Mouse (Mus musculus): Measurements from ENCODE around the gene Olfr616.
"Not testable (repeated sequence)": the region's sequence is repeated elsewhere in the genome, so short reads cannot be mapped to it uniquely, and the experiment has no call there.

Olfr616 gene

GRCm38 (mm10) chr7:103569043-103569442 is at the start of gene Olfr616:
Gene Olfr616, minus strand, starts transcription at chr7:103569143.
- DNase-seq (ENCODE audit: low spot score in 2 of 2): no peak

GRCm38 (mm10) chr7:103612434-103612833 is 43.5 kb upstream of the Olfr616 start, which contains the start of gene Olfr620:
Gene Olfr620, minus strand, starts transcription at chr7:103612534.
- DNase-seq (ENCODE audit: low spot score in 2 of 2): no peak

GRCm38 (mm10) chr7:103607425-103607824 is 38.5 kb upstream of the Olfr616 start:
- no peak for DNase-seq (ENCODE audit: low spot score in 2 of 2)

GRCm38 (mm10) chr7:103600275-103600674 is 31.3 kb upstream of the Olfr616 start, which contains the start of gene Olfr619:
Gene Olfr619, plus strand, starts transcription at chr7:103600575.
- DNase-seq (ENCODE audit: low spot score in 2 of 2): no peak

GRCm38 (mm10) chr7:103589803-103590202 is 20.9 kb upstream of the Olfr616 start, which contains the start of gene Olfr618:
Gene Olfr618, plus strand, starts transcription at chr7:103590103.
- no peak for DNase-seq (ENCODE audit: low spot score in 2 of 2)

GRCm38 (mm10) chr7:103572761-103573160 is 3.8 kb upstream of the Olfr616 start, which contains the start of gene Olfr617:
Gene Olfr617, plus strand, starts transcription at chr7:103573061.
- DNase-seq (ENCODE audit: low spot score in 2 of 2): no peak

GRCm38 (mm10) chr7:103555779-103556178 is 13.2 kb downstream of the Olfr616 start, which contains the start of gene Olfr615:
Gene Olfr615, plus strand, starts transcription at chr7:103556079.
- no peak for DNase-seq (ENCODE audit: low spot score in 2 of 2)

- DNase-seq (ENCODE audit: low spot score in 2 of 2): no peak
Observed at GRCm38 (mm10) chr7:103547774-103548173, 21.2 kb downstream of the Olfr616 start, which contains the start of gene Olfr613. Gene Olfr613, plus strand, starts transcription at chr7:103548074.

GRCm38 (mm10) chr7:103542617-103543016 is 26.3 kb downstream of the Olfr616 start, which contains the start of gene Olfr612:
Gene Olfr612, minus strand, starts transcription at chr7:103542717.
- DNase-seq (ENCODE audit: low spot score in 2 of 2): not testable (repeated sequence)

- not testable (repeated sequence) for DNase-seq (ENCODE audit: low spot score in 2 of 2)
Observed at GRCm38 (mm10) chr7:103520746-103521145, 48.2 kb downstream of the Olfr616 start, which contains the start of gene Olfr611. Gene Olfr611, minus strand, starts transcription at chr7:103520846.
